Mouse (Mus musculus) frontal cortex, postnatal 10 days (tissue): Measurements from ENCODE around the gene Tfam.

Experiments used
- DNase-seq, 2 experiments: peaks; one replicate each; pipeline ENCODE4 v3.0.0; 2022; ENCODE audit warnings: low spot score in 2 of 2, mixed read lengths in 1 of 2

Gene Tfam

GRCm38 (mm10) chr10:71223101-71223500, 15.0 kb downstream of the Tfam start:
- DNase-seq, result no peak

- DNase-seq, result no peak
Observed at GRCm38 (mm10) chr10:71222639-71223038, 15.4 kb downstream of the Tfam start.

GRCm38 (mm10) chr10:71218228-71218892, 19.7 kb downstream of the Tfam start:
- DNase-seq, result peak; percentile 46 to 72

GRCm38 (mm10) chr10:71215996-71216395, 22.1 kb downstream of the Tfam start:
- DNase-seq, result no peak

- DNase-seq, result no peak
Observed at GRCm38 (mm10) chr10:71201512-71201911, 36.6 kb downstream of the Tfam start.

- no peak for DNase-seq
Observed at GRCm38 (mm10) chr10:71200964-71201363, 37.1 kb downstream of the Tfam start.

GRCm38 (mm10) chr10:71198676-71199075, 39.4 kb downstream of the Tfam start:
- no peak for DNase-seq

GRCm38 (mm10) chr10:71197036-71197785, 40.9 kb downstream of the Tfam start:
- no peak for DNase-seq

GRCm38 (mm10) chr10:71195501-71195900, 42.6 kb downstream of the Tfam start:
- no peak for DNase-seq

GRCm38 (mm10) chr10:71194713-71195112, 43.4 kb downstream of the Tfam start:
- DNase-seq, result no peak

GRCm38 (mm10) chr10:71193319-71193718, 44.8 kb downstream of the Tfam start:
- DNase-seq, result no peak

GRCm38 (mm10) chr10:71192886-71193285, 45.2 kb downstream of the Tfam start:
- DNase-seq, result no peak

GRCm38 (mm10) chr10:71188681-71189080, 49.4 kb downstream of the Tfam start:
- no peak for DNase-seq

GRCm38 (mm10) chr10:71185059-71185458, 53.0 kb downstream of the Tfam start:
- no peak for DNase-seq

GRCm38 (mm10) chr10:71183339-71184031, 54.6 kb downstream of the Tfam start:
- no peak for DNase-seq

GRCm38 (mm10) chr10:71181931-71182330, 56.1 kb downstream of the Tfam start:
- DNase-seq, result no peak

- DNase-seq, result no peak
Observed at GRCm38 (mm10) chr10:71181091-71181490, 57.0 kb downstream of the Tfam start.

- DNase-seq, result no peak
Observed at GRCm38 (mm10) chr10:71180057-71180456, 58.0 kb downstream of the Tfam start.

- no peak for DNase-seq
Observed at GRCm38 (mm10) chr10:71177201-71177600, 60.9 kb downstream of the Tfam start.

GRCm38 (mm10) chr10:71176341-71176740, 61.7 kb downstream of the Tfam start:
- no peak for DNase-seq
